Mouse (Mus musculus): ENCODE data around the gene Fahd2a. TPM values are rescaled to one million over a fixed set of nuclear protein-coding genes. Genes with fewer than 3 reads are reported as not detected.

Fahd2a gene
- polyA plus RNA-seq, 1 experiment from 2014 or later = 36.8 TPM

DNA sequence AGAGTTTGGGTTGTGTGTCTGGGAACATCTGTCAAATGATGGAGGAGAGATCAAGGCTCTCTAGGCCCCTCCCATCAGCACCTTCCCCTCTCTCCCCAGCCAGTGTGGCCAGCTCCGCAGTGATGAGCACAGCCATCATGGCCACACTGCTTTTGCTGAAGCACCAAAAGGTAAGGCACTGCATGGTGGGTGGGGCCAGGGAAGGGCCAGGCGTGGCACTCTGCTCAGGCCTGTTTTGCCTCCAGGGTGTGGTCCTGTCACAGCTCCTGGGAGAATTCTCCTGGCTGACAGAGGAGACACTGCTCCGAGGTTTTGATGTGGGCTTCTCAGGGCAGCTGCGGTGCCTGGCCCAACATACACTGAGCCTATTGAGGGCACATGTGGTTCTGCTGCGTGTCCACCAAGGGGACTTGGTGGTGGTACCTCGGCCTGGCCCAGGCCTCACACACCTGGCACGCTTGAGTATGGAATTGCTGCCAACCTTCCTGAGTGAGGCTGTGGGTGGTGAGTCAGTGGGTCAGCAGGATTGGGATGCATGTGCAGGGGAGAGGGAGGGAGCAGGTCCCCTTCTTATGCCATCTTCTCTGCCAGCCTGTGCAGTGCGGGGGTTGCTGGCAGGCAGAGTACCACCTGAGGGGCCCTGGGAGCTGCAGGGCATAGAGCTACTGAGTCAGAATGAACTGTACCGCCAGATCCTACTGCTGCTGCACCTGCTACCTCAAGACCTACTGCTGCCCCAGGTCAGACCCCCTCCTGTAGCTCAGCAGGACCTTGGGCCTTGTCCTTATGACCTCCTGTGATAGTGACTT lies 10.7 kb downstream of the Fahd2a start:
- no peak for DNase-seq (ENCODE audit: low spot score)

GRCm38 (mm10) chr2:127430238-127430637 lies 14.1 kb downstream of the Fahd2a start:
- peak; percentile 36 for DNase-seq (ENCODE audit: low spot score)

DNA sequence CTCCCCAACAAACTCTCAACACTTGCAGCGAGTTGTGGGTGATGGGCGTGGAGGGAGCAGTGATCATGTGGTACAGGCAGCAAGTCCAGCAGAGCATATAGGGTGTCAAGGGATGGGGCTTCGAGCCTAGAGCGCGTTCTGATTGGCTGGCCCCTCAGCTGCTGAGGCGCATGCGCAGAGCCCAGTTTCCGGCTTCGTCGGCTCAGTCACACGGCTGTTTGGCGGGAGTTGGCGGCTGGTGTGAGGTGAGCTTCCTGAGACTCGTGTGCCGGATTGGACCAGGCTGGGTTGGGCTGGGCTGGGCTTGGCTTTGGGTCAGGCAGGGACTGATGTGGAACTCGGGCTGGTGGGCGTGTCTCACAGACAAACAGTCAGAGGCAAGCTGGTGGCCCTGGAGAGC lies 19.4 kb downstream of the Fahd2a start, which contains the start of gene Gpat2:
Gene Gpat2 (plus strand): TSS at position 223 of the 400 bp plus-strand sequence.
- DNase-seq (ENCODE audit: low spot score) = no peak

DNA sequence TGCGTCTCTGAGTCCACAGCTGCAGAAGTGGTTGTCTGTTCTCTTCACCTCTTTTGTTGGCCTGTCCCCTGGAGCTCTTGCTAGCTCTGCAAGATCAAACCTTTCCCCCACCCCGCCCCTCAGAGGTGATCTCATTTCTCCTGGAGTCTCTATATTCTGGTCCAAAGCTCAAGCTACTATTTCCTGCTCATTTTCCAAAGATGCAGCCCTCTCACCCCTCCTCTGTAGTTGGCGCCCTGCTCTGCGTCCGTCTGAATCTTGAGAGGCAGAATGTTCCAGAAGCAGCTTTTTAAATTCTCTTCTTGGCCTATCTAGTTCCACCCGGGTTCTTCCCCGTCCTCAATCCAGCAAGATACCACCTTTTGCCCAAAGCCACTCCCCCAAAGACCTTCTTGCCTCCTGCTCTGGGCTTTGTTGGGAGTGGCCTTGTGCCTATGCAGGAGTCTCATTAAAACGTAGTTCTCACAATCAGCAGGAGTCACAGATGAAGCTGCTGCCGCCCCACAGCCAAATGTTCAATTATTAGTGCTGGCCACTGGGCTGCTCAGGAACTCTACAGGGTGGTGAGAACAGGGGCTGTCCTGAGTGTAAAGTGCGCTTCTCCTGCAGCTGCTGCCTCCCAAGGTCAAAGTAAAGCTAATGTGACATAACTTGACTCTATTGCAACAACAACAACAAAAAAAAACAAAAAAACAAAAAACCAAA lies 25.9 kb downstream of the Fahd2a start:
- no peak for DNase-seq (ENCODE audit: low spot score)

DNA sequence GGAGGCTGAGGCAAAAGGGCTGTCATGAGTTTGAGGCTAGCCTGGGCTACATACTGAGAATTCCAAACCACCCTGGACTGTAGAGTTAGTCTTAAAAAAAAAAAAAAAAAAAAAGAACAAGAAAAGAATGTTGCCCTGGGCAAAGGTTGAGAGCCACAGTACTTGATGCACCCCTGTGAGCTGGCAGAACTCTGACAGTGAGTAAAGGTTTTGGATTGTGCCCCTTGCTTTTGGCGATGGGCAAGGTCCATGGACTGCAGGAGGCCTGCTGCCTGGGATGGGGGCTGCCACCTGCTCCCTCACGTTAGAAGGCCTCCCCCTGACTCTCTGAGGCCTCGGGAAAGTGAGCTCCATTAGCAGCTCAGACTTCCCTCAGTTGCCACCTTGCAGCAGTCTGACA lies 27.7 kb downstream of the Fahd2a start:
- DNase-seq (ENCODE audit: low spot score) = no peak

GRCm38 (mm10) chr2:127415806-127416205 lies 28.6 kb downstream of the Fahd2a start:
- DNase-seq (ENCODE audit: low spot score) = no peak

DNA sequence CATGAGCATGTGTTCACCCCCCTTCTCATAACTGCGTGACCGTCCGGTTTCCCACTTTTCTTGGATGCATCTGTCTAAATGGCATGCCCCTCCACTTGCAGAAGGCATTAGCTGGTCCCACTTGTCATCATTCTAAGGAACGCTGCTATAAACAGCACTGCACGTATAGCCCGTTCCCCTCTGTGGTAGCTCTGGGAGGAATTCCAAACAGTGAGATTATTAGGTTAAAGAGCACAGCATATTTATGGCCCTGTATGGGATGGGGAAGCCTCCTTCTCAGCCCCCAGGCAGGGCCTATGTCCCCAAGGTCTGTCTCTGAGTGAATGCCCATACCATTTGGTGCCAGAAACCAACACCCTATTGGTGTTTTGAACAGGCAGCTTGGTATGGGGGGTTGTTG lies 33.2 kb downstream of the Fahd2a start:
- DNase-seq (ENCODE audit: low spot score) = no peak

DNA sequence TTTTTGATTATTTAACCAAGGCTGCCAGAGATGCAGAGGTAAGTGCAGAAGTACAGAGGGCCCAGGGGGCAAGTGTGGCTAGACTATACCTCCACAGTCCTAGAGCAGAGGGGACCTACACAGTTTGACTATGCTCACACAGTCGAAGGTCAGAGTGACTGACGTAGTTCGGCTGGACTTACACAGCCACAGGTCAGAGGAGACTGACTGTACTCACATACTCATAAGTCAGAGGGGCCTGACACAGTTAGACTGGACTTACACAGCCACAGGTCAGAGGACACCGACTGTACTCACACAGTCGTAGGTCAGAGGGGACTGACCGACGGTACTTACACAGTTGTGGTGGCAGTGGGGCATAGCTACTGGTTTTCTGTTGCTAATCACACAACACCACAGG lies 45.6 kb downstream of the Fahd2a start:
- no peak for DNase-seq (ENCODE audit: low spot score)

DNA sequence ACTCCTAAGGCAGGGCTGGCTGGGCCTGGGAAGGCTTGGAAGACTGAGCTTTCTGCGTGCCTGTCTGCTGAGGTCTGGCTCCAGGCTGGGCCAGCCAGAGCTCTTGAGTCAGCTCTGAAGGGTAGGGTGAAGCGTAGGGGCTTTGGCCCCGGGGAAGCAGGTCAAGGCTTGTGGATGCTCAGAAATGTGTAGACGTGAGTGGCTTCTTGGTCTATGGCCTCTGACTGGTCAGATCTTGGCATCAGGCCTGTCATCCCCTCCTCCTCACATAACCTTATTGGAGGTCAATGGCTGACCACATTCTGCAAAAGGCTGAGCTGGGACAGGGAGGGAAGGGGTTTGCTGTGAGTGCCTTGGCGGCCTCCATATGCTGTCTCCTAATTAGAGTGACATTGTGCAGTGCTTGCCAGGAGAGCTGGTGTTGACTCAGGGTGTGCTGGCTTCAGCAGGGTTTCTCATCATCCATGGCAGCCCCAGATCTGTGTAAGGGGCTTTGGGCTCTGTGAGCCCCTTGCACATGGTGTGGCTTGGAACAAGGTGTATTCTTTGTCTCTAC lies 49.7 kb downstream of the Fahd2a start:
- DNase-seq (ENCODE audit: low spot score) = no peak

- no peak for DNase-seq (ENCODE audit: low spot score)
Measured at GRCm38 (mm10) chr2:127391323-127391722, 53.0 kb downstream of the Fahd2a start.

GRCm38 (mm10) chr2:127390846-127391245 lies 53.5 kb downstream of the Fahd2a start:
- DNase-seq (ENCODE audit: low spot score) = no peak

DNA sequence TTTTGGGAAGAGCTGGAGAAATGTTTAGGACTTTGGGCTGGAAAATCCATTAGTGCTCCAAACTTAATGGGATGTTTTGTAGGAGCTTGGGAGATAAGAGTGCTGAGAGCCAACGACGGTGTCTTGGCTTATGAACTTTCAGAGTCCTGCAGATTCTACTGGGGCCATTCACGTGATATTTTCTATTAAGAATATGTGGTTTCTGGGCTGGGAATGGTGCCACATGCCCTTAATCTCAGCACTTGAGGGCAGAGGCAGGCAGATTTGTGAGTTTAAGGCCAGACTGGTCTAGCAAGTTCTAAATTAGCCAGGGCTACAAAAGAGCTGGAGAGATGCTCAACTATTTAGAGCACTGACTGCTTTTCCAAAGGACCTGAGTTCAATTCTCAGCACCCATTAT lies 54.0 kb downstream of the Fahd2a start:
- DNase-seq (ENCODE audit: low spot score) = no peak

- no peak for DNase-seq (ENCODE audit: low spot score)
Measured at GRCm38 (mm10) chr2:127387521-127387920, 56.8 kb downstream of the Fahd2a start.

Other genes starting within 250 kb of the Fahd2a start
- gene 1810024B03Rik, start 236.3 kb downstream of the Fahd2a start, polyA plus RNA-seq (2015; fragmentation: Nextera tagmentation; extraction: Ambion mirVana) = 2.4 and 2.8 TPM in 2 replicates
- gene Snrnp200, start 236.2 kb downstream of the Fahd2a start, polyA plus RNA-seq (2015; fragmentation: Nextera tagmentation; extraction: Ambion mirVana) = 37.7 and 43.2 TPM in 2 replicates
- 86.2 and 91.2 TPM in 2 replicates for gene Ciao1, start 196.7 kb downstream of the Fahd2a start, polyA plus RNA-seq (2015; fragmentation: Nextera tagmentation; extraction: Ambion mirVana)
- gene Tmem127, start 196.7 kb downstream of the Fahd2a start, polyA plus RNA-seq (2015; fragmentation: Nextera tagmentation; extraction: Ambion mirVana) = 30.7 and 34.2 TPM in 2 replicates
- gene Stard7, start 174.3 kb downstream of the Fahd2a start, polyA plus RNA-seq (2015; fragmentation: Nextera tagmentation; extraction: Ambion mirVana) = 56.7 and 61.8 TPM in 2 replicates
- 145 and 188 TPM in 2 replicates for gene Dusp2, start 108.4 kb downstream of the Fahd2a start, polyA plus RNA-seq (2015; fragmentation: Nextera tagmentation; extraction: Ambion mirVana)
- gene Astl, start 105.9 kb downstream of the Fahd2a start, polyA plus RNA-seq (2015; fragmentation: Nextera tagmentation; extraction: Ambion mirVana) = 0.14 and 0.39 TPM in 2 replicates
- gene Adra2b, start 81.4 kb downstream of the Fahd2a start, polyA plus RNA-seq (2015; fragmentation: Nextera tagmentation; extraction: Ambion mirVana) = 0.47 and 0.50 TPM in 2 replicates
- gene Gpat2, start 19.4 kb downstream of the Fahd2a start, polyA plus RNA-seq (2015; fragmentation: Nextera tagmentation; extraction: Ambion mirVana) = 1.1 and 1.3 TPM in 2 replicates
- 2.2 and 2.8 TPM in 2 replicates for gene Kcnip3, start 77.5 kb upstream of the Fahd2a start, polyA plus RNA-seq (2015; fragmentation: Nextera tagmentation; extraction: Ambion mirVana)
- 0.36 and 0.81 TPM in 2 replicates for gene Prom2, start 96.9 kb upstream of the Fahd2a start, polyA plus RNA-seq (2015; fragmentation: Nextera tagmentation; extraction: Ambion mirVana)
- 1.7 and 2.3 TPM in 2 replicates for gene Zfp661, start 142.5 kb upstream of the Fahd2a start, polyA plus RNA-seq (2015; fragmentation: Nextera tagmentation; extraction: Ambion mirVana)
- 152 and 158 TPM in 2 replicates for gene Mrps5, start 142.7 kb upstream of the Fahd2a start, polyA plus RNA-seq (2015; fragmentation: Nextera tagmentation; extraction: Ambion mirVana)
- gene Mal, start 212.1 kb upstream of the Fahd2a start, polyA plus RNA-seq (2015; fragmentation: Nextera tagmentation; extraction: Ambion mirVana) = 1.1 and 4.6 TPM in 2 replicates